Mouse (Mus musculus) liver, adult 2 months (tissue): ENCODE results near the gene Ell2. TPM values are rescaled to one million over a fixed set of nuclear protein-coding genes. Genes with fewer than 3 reads are reported as not detected.
"Not testable (repeated sequence)": the region's sequence is repeated elsewhere in the genome, so short reads cannot be mapped to it uniquely, and the experiment has no call there.

ENCODE experiments used
- DNase-seq: peaks from one replicate; pipeline ENCODE4 v3.0.0-alpha.2; 2011; ENCODE audit warnings: low read depth, low spot score; ENCODE audit errors: extremely low read depth
- H3K27ac ChIP-seq: fragments of 200-500 bp; replicated peaks from 2 replicates; pipeline ENCODE4 v1.5.1; 2012; ENCODE audit warnings: low read depth, mild to moderate bottlenecking, control low read depth, inconsistent platforms, low read length; ENCODE audit not compliant: insufficient read depth
- H3K27me3 ChIP-seq: fragments of 200-500 bp; 2 replicates; pipeline ENCODE4 v1.6.1; 2012; ENCODE audit warnings: mild to moderate bottlenecking, moderate library complexity, low read length, inconsistent platforms; ENCODE audit not compliant: control insufficient read depth, insufficient read depth
- H3K36me3 ChIP-seq: fragments of 200-500 bp; 2 replicates; pipeline ENCODE4 v1.6.1; 2012; ENCODE audit warnings: low read length, inconsistent platforms; ENCODE audit not compliant: control insufficient read depth, insufficient read depth
- H3K4me1 ChIP-seq: fragments of 200-500 bp; 2 replicates; pipeline ENCODE4 v1.6.1; 2011; ENCODE audit warnings: low read length; ENCODE audit not compliant: control insufficient read depth, insufficient read depth
- H3K4me3 ChIP-seq: fragments of 200-500 bp; 2 replicates; pipeline ENCODE4 v1.5.1; 2011; ENCODE audit warnings: low read depth, mild to moderate bottlenecking, control low read depth, low read length, moderate library complexity; ENCODE audit not compliant: insufficient read depth
- H3K79me2 ChIP-seq: fragments of 200-500 bp; 2 replicates; pipeline ENCODE4 v1.6.1; 2012; ENCODE audit warnings: inconsistent platforms, mild to moderate bottlenecking, low read length, moderate library complexity; ENCODE audit not compliant: control insufficient read depth, insufficient read depth
- H3K9ac ChIP-seq: fragments of 200-500 bp; 2 replicates; pipeline ENCODE4 v1.6.1; 2012; ENCODE audit warnings: low read depth, mild to moderate bottlenecking, control low read depth, inconsistent platforms, low read length
- CTCF ChIP-seq: fragments of 200-500 bp; IDR thresholded peaks from 2 replicates; pipeline ENCODE4 v1.5.1; 2011; ENCODE audit warnings: low read depth, low read length, control low read depth
- POLR2A ChIP-seq: fragments of 200-500 bp; IDR thresholded peaks from 2 replicates; pipeline ENCODE4 v1.6.1; 2011; ENCODE audit warnings: low read length, control low read depth; ENCODE audit not compliant: insufficient read depth; ENCODE audit errors: extremely low read depth
- WGBS: fragments of 180-500 bp; shearing (Covaris S2); methylation state at CpG from one replicate; pipeline ENCODE4 v1.1.7; 2018; 5-methylcytosine and 5-hydroxymethylcytosine counted together
- polyA plus RNA-seq: library from polyadenylated mRNA; depleted of rRNA; stranded (reverse); fragments of >200 nt; gene quantifications from 2 replicates; pipeline ENCODE4 v1.2.3, GENCODE M21; 2012
- total RNA-seq: library from RNA; depleted of rRNA; stranded (reverse); fragments of >200 nt; gene quantifications from 2 replicates; pipeline ENCODE4 v1.2.3, GENCODE M21; 2014

Ell2 gene
- total and polyA plus RNA-seq, 2 experiments = 8.6 to 48.2 TPM

- H3K36me3 ChIP-seq = no peaks in the 10 kb centered on the region
- H3K9ac ChIP-seq = peak overlapping the region; percentile 94
- H3K27me3 ChIP-seq = no peaks in the 10 kb centered on the region
- TF ChIP-seq CTCF (no peak), POLR2A (peak; percentile 97)
- 2% methylated on average over 64 of the region's 64 CpGs for WGBS
- peaks cover 21% of the 10 kb centered on the region; the same call in 1 of the 2 replicates for H3K79me2 ChIP-seq
- H3K4me1 ChIP-seq = peaks cover 12% of the 10 kb centered on the region
- peak overlapping the region; percentile 94 for H3K27ac ChIP-seq
- DNase-seq = peak; percentile 99
- H3K4me3 ChIP-seq = peak overlapping the region; percentile 93
These were observed 592 bp downstream of the Ell2 start for GRCm38 (mm10) chr13:75706882-75707816.

GRCm38 (mm10) chr13:75707821-75708636, 1.5 kb downstream of the Ell2 start:
- Histone ChIP-seq H3K27ac (peak overlapping the region; percentile 94), H3K9ac (peak overlapping the region; percentile 94), H3K36me3 (no peaks in the 10 kb centered on the region), H3K4me3 (peak overlapping the region; percentile 93), H3K79me2 (peaks cover 21% of the 10 kb centered on the region; the same call in 1 of the 2 replicates), H3K4me1 (peaks cover 12% of the 10 kb centered on the region), H3K27me3 (no peaks in the 10 kb centered on the region)
- 0 out of 2 replicates have a peak, but pooled peaks have one; percentile 21 for TF ChIP-seq POLR2A
- peak; percentile 11; the same call in 1 of the 2 replicates for TF ChIP-seq CTCF
- 1% methylated on average over 83 of the region's 83 CpGs for WGBS
- DNase-seq = peak; percentile 71

GRCm38 (mm10) chr13:75708637-75709002, 2.1 kb downstream of the Ell2 start:
- H3K27ac ChIP-seq = peak overlapping the region; percentile 94
- TF ChIP-seq POLR2A = no peak
- no peak for TF ChIP-seq CTCF
- WGBS = 3% methylated on average over 8 of the region's 8 CpGs
- peaks cover 26% of the 10 kb centered on the region; the same call in 1 of the 2 replicates for H3K79me2 ChIP-seq
- H3K36me3 ChIP-seq = peaks cover under 1% of the 10 kb centered on the region
- peaks cover 12% of the 10 kb centered on the region for H3K4me1 ChIP-seq
- H3K9ac ChIP-seq = peak overlapping the region; percentile 94
- no peaks in the 10 kb centered on the region for H3K27me3 ChIP-seq
- peak overlapping the region; percentile 93 for H3K4me3 ChIP-seq
- DNase-seq = no peak

- 14% methylated on average over 4 of the region's 4 CpGs for WGBS
- H3K9ac ChIP-seq = peak overlapping the region; percentile 51
- peaks cover 12% of the 10 kb centered on the region for H3K4me1 ChIP-seq
These were observed 2.6 kb downstream of the Ell2 start for GRCm38 (mm10) chr13:75709026-75709778.

GRCm38 (mm10) chr13:75710152-75710551, 3.6 kb downstream of the Ell2 start:
- H3K36me3 ChIP-seq = peaks cover 2% of the 10 kb centered on the region
- H3K4me1 ChIP-seq = peaks cover 15% of the 10 kb centered on the region
- no peak for DNase-seq
- H3K9ac ChIP-seq = no peak overlapping the region
- peak overlapping the region; percentile 23; the same call in 1 of the 2 replicates for H3K4me3 ChIP-seq
- no peak for TF ChIP-seq CTCF
- TF ChIP-seq POLR2A = no peak
- H3K27me3 ChIP-seq = no peaks in the 10 kb centered on the region
- H3K27ac ChIP-seq = no peak overlapping the region
- peaks cover 34% of the 10 kb centered on the region; the same call in 1 of the 2 replicates for H3K79me2 ChIP-seq
- 49% methylated on average over 6 of the region's 6 CpGs for WGBS

More at GRCm38 (mm10) chr13:75709026-75709778, 2.6 kb downstream of the Ell2 start:
- peak; percentile 53 for DNase-seq
- Histone ChIP-seq H3K4me3 (peak overlapping the region; percentile 93), H3K27me3 (no peaks in the 10 kb centered on the region), H3K36me3 (peaks cover 2% of the 10 kb centered on the region), H3K27ac (peak overlapping the region; percentile 23), H3K79me2 (peaks cover 28% of the 10 kb centered on the region; the same call in 1 of the 2 replicates)
- TF ChIP-seq CTCF (no peak), POLR2A (no peak)

GRCm38 (mm10) chr13:75711517-75711916, 5.0 kb downstream of the Ell2 start:
- Histone ChIP-seq H3K27ac (peak overlapping the region; percentile 5; the same call in 1 of the 2 replicates), H3K79me2 (peaks cover 38% of the 10 kb centered on the region; the same call in 1 of the 2 replicates), H3K4me1 (peaks cover 16% of the 10 kb centered on the region)
- not testable (repeated sequence) for H3K36me3 ChIP-seq, DNase-seq, H3K9ac ChIP-seq, H3K27me3 ChIP-seq, H3K4me3 ChIP-seq
- WGBS = 73% methylated on average over 4 of the region's 4 CpGs

- Histone ChIP-seq H3K4me1 (peaks cover 20% of the 10 kb centered on the region), H3K79me2 (peaks cover 42% of the 10 kb centered on the region; the same call in 1 of the 2 replicates)
- not testable (repeated sequence) for H3K27ac ChIP-seq, H3K9ac ChIP-seq, H3K36me3 ChIP-seq, DNase-seq, H3K4me3 ChIP-seq, H3K27me3 ChIP-seq
- 79% methylated on average over 5 of the region's 5 CpGs for WGBS
These were observed 6.0 kb downstream of the Ell2 start for GRCm38 (mm10) chr13:75712544-75712943.
